Mouse (Mus musculus): Measurements from ENCODE around the gene Khsrp. TPM values are rescaled to one million over a fixed set of nuclear protein-coding genes. Genes with fewer than 3 reads are reported as not detected.
A peak's percentile ranks its signal among the peaks of the same experiment; 100 is the strongest.

Gene Khsrp
- polyA plus RNA-seq, 1 experiment, result 33.6 TPM

DNA sequence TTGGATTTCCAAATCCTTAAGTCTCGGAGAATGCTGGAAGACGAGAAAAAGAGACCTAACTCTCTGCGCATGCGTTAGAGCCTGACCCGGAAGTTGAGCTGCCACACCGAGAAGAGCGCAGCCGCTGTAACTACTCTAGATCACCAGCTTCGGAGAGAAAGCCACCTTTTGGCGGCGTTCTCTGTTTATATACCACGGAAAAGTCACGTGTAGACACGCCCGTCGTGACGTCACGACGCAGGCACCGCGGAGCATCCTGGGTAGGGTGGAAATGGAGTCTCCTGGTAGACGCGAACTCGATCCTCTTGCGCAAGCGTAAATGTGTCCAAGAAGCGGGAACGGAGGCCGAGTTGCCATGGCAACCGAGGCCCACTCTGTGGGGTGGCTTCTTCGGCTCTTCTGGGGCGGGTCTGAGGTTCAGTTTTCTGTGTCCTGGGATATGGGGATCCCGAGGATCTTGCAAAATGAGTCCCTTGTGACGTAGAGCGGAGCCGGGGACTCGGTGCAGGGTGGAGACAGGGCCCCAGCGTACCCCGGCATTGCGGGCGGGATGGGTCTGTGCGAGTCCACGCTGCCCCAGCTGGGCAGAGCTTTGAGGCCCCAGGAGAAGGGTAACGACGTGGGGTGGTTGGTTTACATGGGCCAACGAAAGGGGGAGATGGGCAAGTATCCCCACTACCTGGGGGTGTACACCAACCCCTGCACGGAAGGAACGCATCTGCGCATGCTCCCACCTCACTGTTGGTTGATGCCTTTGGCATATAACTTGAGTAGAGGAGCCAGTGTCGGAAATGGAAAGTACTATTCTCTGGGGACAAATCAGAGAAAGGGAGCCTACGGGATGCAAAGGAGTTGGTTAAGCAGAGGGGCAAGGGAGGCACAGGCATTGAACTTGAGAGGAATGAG is 19.8 kb downstream of the Khsrp start, which contains the start of the genes Gtf2f1 and Gm17949:
Gtf2f1 (minus strand) TSS at position 53 of the 906 bp plus-strand sequence.
Gm17949 (plus strand) TSS at position 234 of the 906 bp plus-strand sequence.
- Histone ChIP-seq H3K4me1 (ENCODE audit: control insufficient read depth) (peaks cover 71% of the 10 kb centered on the region), H3K4me3 (replicated peaks) (peak within 1 kb of the TSS; percentile 83), H3K9me3 (ENCODE audit: control insufficient read depth, low read length) (no peaks in the 10 kb centered on the region), H3K36me3 (ENCODE audit: control insufficient read depth) (peaks cover 33% of the 10 kb centered on the region), H3K27me3 (ENCODE audit: control insufficient read depth) (no peaks in the 10 kb centered on the region)
- no peak for TF ChIP-seq GATA1 (IDR thresholded peaks at IDR 0.05; ENCODE audit: low read length)
- no peak for TF ChIP-seq TAL1 (IDR thresholded peaks at IDR 0.05; ENCODE audit: low read length)

DNA sequence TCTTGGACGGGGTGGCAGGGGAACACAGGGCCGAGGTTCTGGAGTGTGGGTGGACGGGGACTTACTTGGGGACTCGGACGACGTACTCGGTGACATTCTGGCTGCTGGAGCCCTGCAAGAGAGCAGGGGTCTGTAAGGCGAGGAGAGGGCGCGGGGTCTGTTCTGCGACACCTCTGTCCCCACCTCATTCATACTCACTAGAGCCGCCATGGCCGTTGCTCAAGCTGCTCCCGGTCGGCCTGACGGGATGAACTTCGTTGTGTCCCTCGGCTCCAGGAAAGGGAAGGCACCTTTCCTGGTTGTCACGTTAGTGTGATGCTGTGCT is 20.4 kb downstream of the Khsrp start:
- TF ChIP-seq GATA1 (IDR thresholded peaks at IDR 0.05; ENCODE audit: low read length) (no peak), TAL1 (IDR thresholded peaks at IDR 0.05; ENCODE audit: low read length) (no peak)
- Histone ChIP-seq H3K36me3 (ENCODE audit: control insufficient read depth) (peaks cover 39% of the 10 kb centered on the region), H3K4me3 (replicated peaks) (peak overlapping the region; percentile 83), H3K9me3 (ENCODE audit: control insufficient read depth, low read length) (no peaks in the 10 kb centered on the region), H3K4me1 (ENCODE audit: control insufficient read depth) (peaks cover 67% of the 10 kb centered on the region), H3K27me3 (ENCODE audit: control insufficient read depth) (no peaks in the 10 kb centered on the region)

DNA sequence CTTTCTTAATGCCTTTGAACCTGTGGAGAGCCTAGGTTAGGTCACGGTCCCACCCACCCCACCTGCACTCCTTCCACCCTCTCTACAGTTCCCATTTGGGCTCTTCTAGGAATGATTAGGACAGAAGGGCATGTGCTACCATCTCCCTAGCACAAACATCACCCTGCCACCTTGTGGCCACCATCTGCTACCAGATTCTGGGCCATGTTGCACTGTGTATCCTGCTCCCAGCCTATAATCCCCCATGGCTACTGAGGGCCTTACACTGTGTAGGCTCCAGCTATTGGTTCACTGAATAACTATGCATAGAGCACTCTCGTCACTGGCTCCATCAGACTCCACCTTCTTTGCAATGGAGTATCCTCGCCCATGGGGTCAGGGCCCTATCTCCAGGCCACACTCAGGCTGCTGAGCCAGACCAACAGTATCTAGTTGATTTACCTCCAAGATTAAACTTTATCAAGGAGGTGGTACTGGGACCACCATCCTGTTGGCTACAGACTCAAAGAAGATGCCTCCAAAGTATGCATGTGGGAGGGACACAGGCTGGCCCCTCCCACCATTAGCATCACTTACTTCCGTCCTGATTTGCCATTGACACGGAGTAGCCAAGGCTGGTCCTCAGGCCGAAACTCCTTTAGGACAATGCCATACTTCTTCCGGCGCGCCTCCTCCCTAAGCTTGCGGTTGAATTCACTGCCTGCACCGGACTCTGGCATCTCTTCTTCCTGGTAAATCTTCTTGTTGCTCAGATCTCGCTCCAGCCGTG is 24.0 kb downstream of the Khsrp start:
- Histone ChIP-seq H3K4me3 (replicated peaks) (no peak overlapping the region), H3K9me3 (ENCODE audit: control insufficient read depth, low read length) (no peaks in the 10 kb centered on the region), H3K4me1 (ENCODE audit: control insufficient read depth) (peaks cover 75% of the 10 kb centered on the region), H3K36me3 (ENCODE audit: control insufficient read depth) (peaks cover 75% of the 10 kb centered on the region), H3K27me3 (ENCODE audit: control insufficient read depth) (no peaks in the 10 kb centered on the region)
- TF ChIP-seq TAL1 (IDR thresholded peaks at IDR 0.05; ENCODE audit: low read length) (no peak), GATA1 (IDR thresholded peaks at IDR 0.05; ENCODE audit: low read length) (no peak)

DNA sequence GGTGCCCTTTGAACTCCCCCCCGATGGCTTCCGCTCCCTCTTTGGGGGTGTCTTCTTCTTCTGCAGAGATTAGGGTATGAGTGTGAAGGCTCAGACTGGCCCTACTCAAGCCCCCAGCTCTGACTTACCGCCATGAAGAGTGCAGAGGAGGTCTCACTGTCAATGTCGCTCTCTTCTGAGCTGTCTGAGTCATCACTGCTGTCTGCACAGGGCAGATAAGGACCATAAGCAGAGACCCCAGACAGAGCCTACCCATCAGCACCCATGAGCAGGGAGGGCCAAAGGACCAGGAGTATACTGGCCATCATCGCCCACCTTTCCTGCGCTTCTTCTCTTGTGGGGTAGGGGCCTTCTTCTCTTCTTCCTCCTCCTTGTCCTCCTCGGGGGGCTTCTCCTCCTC is 27.3 kb downstream of the Khsrp start:
- Histone ChIP-seq H3K4me3 (replicated peaks) (no peak overlapping the region), H3K36me3 (ENCODE audit: control insufficient read depth) (peaks cover 97% of the 10 kb centered on the region), H3K27me3 (ENCODE audit: control insufficient read depth) (no peaks in the 10 kb centered on the region), H3K4me1 (ENCODE audit: control insufficient read depth) (peaks cover 63% of the 10 kb centered on the region), H3K9me3 (ENCODE audit: control insufficient read depth, low read length) (peaks cover 2% of the 10 kb centered on the region; the same call in 1 of the 2 replicates)
- TF ChIP-seq TAL1 (IDR thresholded peaks at IDR 0.05; ENCODE audit: low read length) (no peak), GATA1 (IDR thresholded peaks at IDR 0.05; ENCODE audit: low read length) (no peak)

DNA sequence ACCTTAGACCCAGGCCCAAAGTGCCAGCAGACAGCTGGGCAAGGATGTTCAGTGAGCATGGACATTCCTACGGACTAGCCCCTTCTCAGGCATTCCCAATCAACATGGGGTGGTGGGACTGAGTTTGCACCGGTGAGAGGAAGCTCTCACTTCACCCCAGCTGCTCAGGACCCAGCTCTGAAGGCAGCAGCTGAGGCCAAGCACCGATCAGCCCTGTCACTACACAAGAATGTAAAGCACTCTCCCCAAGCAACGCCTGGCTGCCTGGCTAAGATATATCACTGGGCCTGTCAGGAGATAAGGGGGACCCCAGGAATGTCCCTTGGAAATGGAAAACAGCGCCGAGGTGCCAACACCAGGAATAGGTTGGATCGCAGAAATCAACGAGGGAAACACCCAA is 30.1 kb downstream of the Khsrp start:
- peaks cover 63% of the 10 kb centered on the region for H3K4me1 ChIP-seq (ENCODE audit: control insufficient read depth)
- no peaks in the 10 kb centered on the region for H3K27me3 ChIP-seq (ENCODE audit: control insufficient read depth)
- H3K36me3 ChIP-seq (ENCODE audit: control insufficient read depth), result peaks cover 81% of the 10 kb centered on the region
- no peak for TF ChIP-seq TAL1 (IDR thresholded peaks at IDR 0.05; ENCODE audit: low read length)
- TF ChIP-seq GATA1 (IDR thresholded peaks at IDR 0.05; ENCODE audit: low read length), result no peak
- H3K9me3 ChIP-seq (ENCODE audit: control insufficient read depth, low read length), result peaks cover 2% of the 10 kb centered on the region; the same call in 1 of the 2 replicates
- H3K4me3 ChIP-seq (replicated peaks), result no peak overlapping the region

DNA sequence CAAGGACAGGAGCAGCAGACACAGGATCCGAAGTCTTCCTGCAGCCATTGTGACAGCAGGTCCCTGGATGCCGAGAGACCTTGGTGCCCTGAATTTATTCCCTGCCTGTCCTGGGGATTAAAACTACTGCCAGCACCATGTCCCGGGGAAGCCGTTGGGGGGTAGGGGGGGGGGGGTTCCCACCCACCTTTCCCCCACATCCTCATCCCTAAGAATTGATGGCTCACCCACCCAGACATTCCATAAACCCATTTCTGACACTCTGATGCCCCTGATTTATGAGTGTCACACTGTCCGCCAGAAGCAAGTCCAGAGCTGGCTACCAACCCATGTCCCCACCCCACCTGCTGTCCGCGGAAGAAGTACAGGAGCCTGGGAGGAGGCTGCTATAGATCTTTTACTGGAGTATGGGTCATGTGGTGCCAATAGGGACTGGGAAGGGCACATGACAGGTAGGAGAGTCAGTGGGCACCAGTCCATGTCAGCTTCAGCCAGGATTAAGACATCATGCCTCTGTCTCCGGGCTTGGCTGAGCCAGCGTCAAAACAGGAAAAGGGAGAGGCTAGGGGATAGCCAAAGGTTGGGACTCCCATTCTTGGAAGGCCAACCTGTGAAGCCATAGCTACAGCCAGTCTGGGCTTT is 31.2 kb downstream of the Khsrp start, which contains the start of gene Pspn:
Pspn (minus strand) TSS at position 51 of the 642 bp plus-strand sequence.
- Histone ChIP-seq H3K36me3 (ENCODE audit: control insufficient read depth) (peaks cover 81% of the 10 kb centered on the region), H3K9me3 (ENCODE audit: control insufficient read depth, low read length) (peaks cover 2% of the 10 kb centered on the region; the same call in 1 of the 2 replicates), H3K4me3 (replicated peaks) (no peak within 1 kb of the TSS), H3K27me3 (ENCODE audit: control insufficient read depth) (no peaks in the 10 kb centered on the region), H3K4me1 (ENCODE audit: control insufficient read depth) (peaks cover 60% of the 10 kb centered on the region)
- TF ChIP-seq GATA1 (IDR thresholded peaks at IDR 0.05; ENCODE audit: low read length) (no peak), TAL1 (IDR thresholded peaks at IDR 0.05; ENCODE audit: low read length) (no peak)

DNA sequence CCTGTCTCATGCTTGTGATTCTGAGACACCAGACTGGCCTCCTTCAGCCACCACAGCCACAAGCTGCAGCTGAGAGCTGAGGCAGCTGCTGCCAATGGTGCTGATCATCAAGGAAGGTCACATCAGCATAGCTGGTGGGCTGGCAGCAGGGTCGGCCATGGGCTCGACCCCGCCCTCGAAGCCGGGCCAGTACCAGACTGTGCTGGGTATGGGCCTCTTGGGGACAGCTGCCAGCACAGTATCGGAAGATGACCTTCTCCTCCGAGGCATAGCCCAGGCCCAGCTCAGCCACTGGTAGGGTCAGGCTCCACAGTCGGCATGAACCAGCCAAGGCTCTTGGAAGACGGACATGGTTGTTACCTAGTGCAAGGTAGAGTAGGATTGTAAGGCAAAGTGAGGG is 31.9 kb downstream of the Khsrp start:
- Histone ChIP-seq H3K36me3 (ENCODE audit: control insufficient read depth) (peaks cover 81% of the 10 kb centered on the region), H3K4me3 (replicated peaks) (no peak overlapping the region), H3K4me1 (ENCODE audit: control insufficient read depth) (peaks cover 55% of the 10 kb centered on the region), H3K9me3 (ENCODE audit: control insufficient read depth, low read length) (peaks cover 2% of the 10 kb centered on the region; the same call in 1 of the 2 replicates), H3K27me3 (ENCODE audit: control insufficient read depth) (no peaks in the 10 kb centered on the region)
- TF ChIP-seq TAL1 (IDR thresholded peaks at IDR 0.05; ENCODE audit: low read length) (no peak), GATA1 (IDR thresholded peaks at IDR 0.05; ENCODE audit: low read length) (no peak)

DNA sequence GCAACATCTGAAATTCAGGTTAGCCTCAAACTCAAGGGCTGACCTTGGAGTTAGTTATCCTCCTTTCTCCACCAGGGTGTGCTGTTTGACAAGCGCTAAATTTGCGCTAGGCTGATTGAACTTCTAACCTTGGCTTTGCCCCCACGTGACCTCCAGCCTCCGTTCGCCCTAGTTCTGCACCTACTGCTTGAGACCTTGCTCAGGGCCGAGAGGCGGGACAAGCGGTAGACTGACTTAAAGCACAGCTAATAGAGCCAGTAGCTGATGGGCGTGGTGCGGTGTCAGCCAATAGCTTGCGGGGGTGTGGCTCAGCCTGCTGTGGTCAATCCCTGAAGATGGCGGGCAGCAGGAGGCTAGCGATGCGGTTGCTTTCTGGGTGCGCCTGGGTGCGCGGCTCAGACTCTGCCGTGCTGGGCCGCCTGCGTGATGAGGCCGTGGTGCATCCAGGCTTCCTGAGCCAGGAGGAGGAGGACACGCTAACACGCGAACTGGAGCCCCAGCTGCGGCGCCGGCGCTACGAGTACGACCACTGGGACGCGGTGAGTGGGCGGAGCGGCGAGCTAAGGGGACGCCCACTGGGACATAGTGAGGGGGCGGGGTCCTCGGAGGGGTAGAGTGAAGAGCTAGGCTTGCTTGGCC is 34.2 kb downstream of the Khsrp start, which contains the start of gene Alkbh7:
Alkbh7 (plus strand) TSS at position 311 of the 639 bp plus-strand sequence.
- H3K4me1 ChIP-seq (ENCODE audit: control insufficient read depth), result peaks cover 41% of the 10 kb centered on the region
- H3K4me3 ChIP-seq (replicated peaks), result peak within 1 kb of the TSS; percentile 83
- H3K27me3 ChIP-seq (ENCODE audit: control insufficient read depth), result no peaks in the 10 kb centered on the region
- TF ChIP-seq GATA1 (IDR thresholded peaks at IDR 0.05; ENCODE audit: low read length) (no peak), TAL1 (IDR thresholded peaks at IDR 0.05; ENCODE audit: low read length) (no peak)
- peaks cover 2% of the 10 kb centered on the region; the same call in 1 of the 2 replicates for H3K9me3 ChIP-seq (ENCODE audit: control insufficient read depth, low read length)
- peaks cover 81% of the 10 kb centered on the region for H3K36me3 ChIP-seq (ENCODE audit: control insufficient read depth)

Measured in erythroblast, embryonic 14.5 days (primary cell).